Mouse (Mus musculus): ENCODE results near the gene Gal3st4.

DNA sequence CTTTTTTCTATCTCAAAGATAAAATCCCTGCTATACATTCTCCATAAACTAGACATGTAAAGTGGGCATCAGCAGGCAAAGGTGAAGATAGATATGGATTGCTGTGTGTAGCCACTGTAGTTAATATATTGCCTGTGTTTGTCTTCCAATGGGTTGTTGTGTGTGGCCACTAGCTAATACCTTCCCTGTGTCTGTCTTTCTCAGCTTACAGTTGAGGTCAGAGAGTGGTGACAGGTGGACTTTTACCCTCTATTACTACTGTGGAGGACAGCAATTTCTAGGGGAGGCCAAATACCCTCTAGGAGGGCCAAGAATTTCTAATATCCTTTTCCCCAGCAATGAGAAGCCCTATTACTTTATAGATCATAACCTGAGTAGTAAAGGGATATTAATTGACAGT is 38.4 kb downstream of the Gal3st4 start:
- no peak for TF ChIP-seq POLR2A (IDR thresholded peaks at IDR 0.05; ENCODE audit: borderline replicate concordance, insufficient read depth, low read length)
- no peak for TF ChIP-seq CTCF (IDR thresholded peaks at IDR 0.05; ENCODE audit: borderline replicate concordance, insufficient read depth, low read depth, low read length)

All from cerebellum, adult 2 months (tissue).